Mouse (Mus musculus) activated CD4-positive, CD25-positive, alpha-beta regulatory T cell, adult 9 weeks (primary cell): Measurements from ENCODE around the gene Acsl6. TPM values are rescaled to one million over a fixed set of nuclear protein-coding genes. Genes with fewer than 3 reads are reported as not detected.

Experiments
- polyA plus RNA-seq: library from polyadenylated mRNA; unstranded; fragments of 100-300 nt; shearing (Covaris generic); gene quantifications from one replicate; pipeline ENCODE4 v1.2.1, GENCODE M21; 2017

Gene Acsl6
- polyA plus RNA-seq = not detected

GRCm38 (mm10) chr11:54303728-54304470 is at the start of gene Acsl6:
TSS of gene Acsl6 (plus strand) at chr11:54303798.

GRCm38 (mm10) chr11:54267177-54267576 is 36.4 kb upstream of the Acsl6 start, which contains the start of gene Il3:
TSS of gene Il3 (minus strand) at chr11:54267277.

Other genes starting within 250 kb of the Acsl6 start
- gene Pdlim4, start 234.8 kb upstream of the Acsl6 start, polyA plus RNA-seq = 1.2 TPM
- not detected for gene P4ha2, start 203.7 kb upstream of the Acsl6 start, polyA plus RNA-seq
- gene Csf2, start 54.1 kb upstream of the Acsl6 start, polyA plus RNA-seq = not detected
- not detected for gene Il3, start 36.5 kb upstream of the Acsl6 start, polyA plus RNA-seq
- gene Meikin, start 66.9 kb downstream of the Acsl6 start, polyA plus RNA-seq = not detected
- gene Fnip1, start 134.4 kb downstream of the Acsl6 start, polyA plus RNA-seq = 9.7 TPM
- gene Rapgef6, start 219.0 kb downstream of the Acsl6 start, polyA plus RNA-seq = 290 TPM